Comparison of ENCODE assay signal across 16 mouse cellular contexts in the genomic region with DNA sequence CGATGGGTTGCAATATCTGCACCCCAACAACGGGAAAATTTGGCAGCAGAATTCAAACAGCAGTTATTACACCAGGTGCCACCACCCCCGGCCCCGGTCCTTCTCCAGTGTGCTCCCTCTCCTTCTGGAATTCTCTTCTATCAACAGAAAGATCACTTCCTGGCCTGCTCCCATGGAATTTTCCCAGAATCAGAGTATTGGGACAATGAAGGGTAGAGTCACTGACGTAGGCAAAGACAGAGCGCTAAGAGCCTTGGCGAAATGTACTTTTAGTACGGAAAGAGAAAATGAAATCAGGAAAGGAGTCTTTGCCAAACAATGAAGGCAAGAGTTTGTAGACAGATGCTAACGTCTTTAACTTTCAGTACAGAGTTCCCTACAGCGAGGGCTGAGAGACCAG. TPM values are rescaled to one million over a fixed set of nuclear protein-coding genes. Genes with fewer than 3 reads are reported as not detected.
A peak's percentile ranks its signal among the peaks of the same experiment; 100 is the strongest.
DNase-seq lines count a peak whose midpoint lies in the region; ATAC-seq and TF ChIP-seq lines count a peak whose summit lies in the region.
"Had no signal": no experiment of that assay in that cellular context is flagged by ENCODE, and none has a peak within 500 bp of the region (broad histone marks: within the 10 kb centered on the region; RNA-seq: fewer than 3 reads in every experiment).

No protein-coding gene starts in this region.

- TF ChIP-seq CTCF in kidney, postnatal 0 days (IDR thresholded peaks at IDR 0.05; ENCODE audit: low read depth): no peak

- H3K4me1 ChIP-seq in heart, embryonic 16.5 days (ENCODE audit: control insufficient read depth, insufficient read depth, low read length): peaks cover 20% of the 10 kb centered on the region
- H3K4me1 ChIP-seq in intestine, embryonic 15.5 days (replicated peaks): peaks cover 9% of the 10 kb centered on the region
- peaks cover 28% of the 10 kb centered on the region for H3K4me1 ChIP-seq in kidney, postnatal 0 days (replicated peaks; ENCODE audit: insufficient read depth, low read length)
- peaks cover 8% of the 10 kb centered on the region for H3K4me1 ChIP-seq in forebrain, embryonic 10.5 days
- H3K4me1 ChIP-seq: hindbrain, embryonic 15.5 days; neural tube, embryonic 15.5 days had no signal

- 74% methylated on average over 10 of the region's 10 CpGs for WGBS in heart, embryonic 16.5 days
- WGBS in intestine, embryonic 15.5 days: 69% methylated on average over 10 of the region's 10 CpGs
- WGBS in kidney, postnatal 0 days: 63% methylated on average over 10 of the region's 10 CpGs
- WGBS in forebrain, embryonic 10.5 days: 91% methylated on average over 10 of the region's 10 CpGs

- H3K36me3 ChIP-seq in heart, embryonic 16.5 days (ENCODE audit: control insufficient read depth, insufficient read depth): no peaks in the 10 kb centered on the region
- H3K36me3 ChIP-seq in intestine, embryonic 15.5 days: no peaks in the 10 kb centered on the region
- H3K36me3 ChIP-seq in kidney, postnatal 0 days (ENCODE audit: insufficient read depth, low read length): no peaks in the 10 kb centered on the region
- no peaks in the 10 kb centered on the region for H3K36me3 ChIP-seq in forebrain, embryonic 10.5 days (replicated peaks)
- H3K36me3 ChIP-seq: embryonic facial prominence, embryonic 12.5 days; hindbrain, embryonic 15.5 days; neural tube, embryonic 15.5 days had no signal

- intact Hi-C loops in heart, postnatal 36 days (cut with DNase I): no loop called here

- DNase-seq in heart, postnatal 36 days: no peak
- DNase-seq in kidney, postnatal 0 days (ENCODE audit: low spot score): no peak
- peak; percentile 58 for DNase-seq in lung, postnatal 10 days
- no peak for DNase-seq in thymus, postnatal 0 days (ENCODE audit: low spot score)
- no peak for DNase-seq in ovary, postnatal 10 days (ENCODE audit: low spot score)
- no peak for DNase-seq in forebrain, embryonic 10.5 days (ENCODE audit: extremely low spot score, low spot score)
- DNase-seq: cerebellum, postnatal 36 days; layer of hippocampus, adult 9-11 months had no signal

- H3K4me2 ChIP-seq in heart, embryonic 16.5 days (ENCODE audit: low read depth, low read length): no peak overlapping the region
- no peak overlapping the region for H3K4me2 ChIP-seq in intestine, embryonic 15.5 days (replicated peaks)
- H3K4me2 ChIP-seq in kidney, postnatal 0 days (ENCODE audit: low read length): 0 out of 2 replicates have a peak overlapping the region, but pooled peaks have one; percentile 36
- H3K4me2 ChIP-seq: embryonic facial prominence, embryonic 12.5 days; hindbrain, embryonic 15.5 days; liver, embryonic 11.5 days; neural tube, embryonic 15.5 days had no signal

- H3K4me3 ChIP-seq in heart, embryonic 16.5 days (ENCODE audit: low read length): no peak overlapping the region
- H3K4me3 ChIP-seq in intestine, embryonic 15.5 days (replicated peaks): no peak overlapping the region
- no peak overlapping the region for H3K4me3 ChIP-seq in kidney, postnatal 0 days (replicated peaks; ENCODE audit: low read depth, low read length)
- no peak overlapping the region for H3K4me3 ChIP-seq in forebrain, embryonic 10.5 days
- H3K4me3 ChIP-seq: embryonic facial prominence, embryonic 12.5 days; hindbrain, embryonic 15.5 days; neural tube, embryonic 15.5 days had no signal

- H3K9me3 ChIP-seq in heart, embryonic 16.5 days (replicated peaks; ENCODE audit: control insufficient read depth, low read length): no peaks in the 10 kb centered on the region
- no peaks in the 10 kb centered on the region for H3K9me3 ChIP-seq in intestine, embryonic 15.5 days
- no peaks in the 10 kb centered on the region for H3K9me3 ChIP-seq in kidney, postnatal 0 days (replicated peaks; ENCODE audit: low read length)
- no peaks in the 10 kb centered on the region for H3K9me3 ChIP-seq in forebrain, embryonic 10.5 days
- H3K9me3 ChIP-seq: embryonic facial prominence, embryonic 12.5 days; hindbrain, embryonic 15.5 days; neural tube, embryonic 15.5 days had no signal

- H3K27me3 ChIP-seq in heart, embryonic 16.5 days (ENCODE audit: control insufficient read depth, insufficient read depth, low read length): no peaks in the 10 kb centered on the region
- no peaks in the 10 kb centered on the region for H3K27me3 ChIP-seq in intestine, embryonic 15.5 days (replicated peaks)
- no peaks in the 10 kb centered on the region for H3K27me3 ChIP-seq in kidney, postnatal 0 days (ENCODE audit: insufficient read depth, low read length)
- H3K27me3 ChIP-seq in forebrain, embryonic 10.5 days (ENCODE audit: poor library complexity, severe bottlenecking): no peaks in the 10 kb centered on the region
- H3K27me3 ChIP-seq: embryonic facial prominence, embryonic 12.5 days; hindbrain, embryonic 15.5 days; neural tube, embryonic 15.5 days had no signal

- ATAC-seq in heart, embryonic 16.5 days (replicated peaks; ENCODE audit: extremely low read depth, insufficient read depth, low FRiP score): no peak
- peak; percentile 21; the same call in 1 of the 2 replicates for ATAC-seq in intestine, embryonic 15.5 days
- ATAC-seq in kidney, postnatal 0 days (replicated peaks; ENCODE audit: low FRiP score, low read depth): no peak

- H3K27ac ChIP-seq in heart, embryonic 16.5 days (ENCODE audit: low read length): peak overlapping the region; percentile 33
- H3K27ac ChIP-seq in intestine, embryonic 15.5 days: no peak overlapping the region
- peak overlapping the region; percentile 77 for H3K27ac ChIP-seq in kidney, postnatal 0 days
- H3K27ac ChIP-seq in forebrain, embryonic 10.5 days: no peak overlapping the region
- H3K27ac ChIP-seq: embryonic facial prominence, embryonic 12.5 days; neural tube, embryonic 15.5 days had no signal

- H3K9ac ChIP-seq in heart, embryonic 16.5 days (ENCODE audit: low read length): no peak overlapping the region
- H3K9ac ChIP-seq in intestine, embryonic 15.5 days: no peak overlapping the region
- H3K9ac ChIP-seq in kidney, postnatal 0 days (ENCODE audit: low read depth, low read length): no peak overlapping the region
- H3K9ac ChIP-seq: embryonic facial prominence, embryonic 12.5 days; hindbrain, embryonic 15.5 days; neural tube, embryonic 15.5 days had no signal

RNA-seq across cellular contexts. Expression of gene Tmem252, which starts 0.5 kb away (rescaled TPM):
- polyA plus RNA-seq in heart, embryonic 16.5 days (2015; fragmentation: Nextera tagmentation; extraction: Ambion mirVana): 3.9 TPM in 2 replicates
- total RNA-seq in heart, postnatal 36 days (2021): under 1 TPM in 1 of 2 experiments, not detected in 1; 0.08 TPM
- 4.8 and 5.4 TPM in 2 replicates for polyA plus RNA-seq in intestine, embryonic 15.5 days (2015; fragmentation: Nextera tagmentation; extraction: Ambion mirVana)
- polyA plus RNA-seq in kidney, postnatal 0 days (2015; fragmentation: Nextera tagmentation; extraction: Ambion mirVana): 17.5 and 21.5 TPM in 2 replicates
- polyA plus RNA-seq in thymus, postnatal 0 days (2015; fragmentation: Nextera tagmentation; extraction: Ambion mirVana): 1.1 and 1.8 TPM in 2 replicates
- polyA plus RNA-seq in forebrain, embryonic 10.5 days (2016; fragmentation: Nextera tagmentation; extraction: Ambion mirVana): 0.31 and 0.33 TPM in 2 replicates
- total RNA-seq: megakaryocyte, adult 5-6 weeks; MEL had no signal

Comparison
In these comparisons a context has a peak if more than half of its experiments do, and no peak if none do; other contexts are left out.
1. H3K27ac ChIP-seq: peak in heart, embryonic 16.5 days (single experiment) and kidney, postnatal 0 days (single experiment); none in intestine, embryonic 15.5 days (single experiment) and forebrain, embryonic 10.5 days (single experiment).